Mouse (Mus musculus) kidney, embryonic 16.5 days (tissue): ENCODE measurements around the gene Slc44a5. TPM values are rescaled to one million over a fixed set of nuclear protein-coding genes. Genes with fewer than 3 reads are reported as not detected.
A peak's percentile ranks its signal among the peaks of the same experiment; 100 is the strongest.

Experiments used
- ATAC-seq: fragments of 200-750 bp; cut with Nextera tagmentation; 2 replicates; pipeline ENCODE4 v1.8.0; 2017; ENCODE audit warnings: moderate TSS enrichment; ENCODE audit not compliant: low FRiP score, low TSS enrichment
- H3K27ac ChIP-seq: fragments of 300-500 bp; sonication (generic); 2 replicates; pipeline ENCODE4 v1.5.1; 2014; ENCODE audit warnings: low read length
- H3K27me3 ChIP-seq: fragments of 300-500 bp; sonication (generic); 2 replicates; pipeline ENCODE4 v1.6.1; 2014; ENCODE audit warnings: low read length, control low read depth, mixed read lengths; ENCODE audit not compliant: insufficient read depth
- H3K36me3 ChIP-seq: fragments of 300-500 bp; sonication (generic); 2 replicates; pipeline ENCODE4 v1.6.1; 2014; ENCODE audit warnings: low read length, control low read depth, mixed read lengths; ENCODE audit not compliant: insufficient read depth
- H3K4me1 ChIP-seq: fragments of 300-500 bp; sonication (generic); 2 replicates; pipeline ENCODE4 v1.6.1; 2014; ENCODE audit warnings: low read length, control low read depth, mixed read lengths; ENCODE audit not compliant: insufficient read depth
- H3K4me2 ChIP-seq: fragments of 300-500 bp; sonication (generic); replicated peaks from 2 replicates; pipeline ENCODE4 v1.6.1; 2014; ENCODE audit warnings: low read depth, low read length
- H3K4me3 ChIP-seq: fragments of 300-500 bp; sonication (generic); 2 replicates; pipeline ENCODE4 v1.5.1; 2014; ENCODE audit warnings: mild to moderate bottlenecking, low read length
- H3K9ac ChIP-seq: fragments of 300-500 bp; sonication (generic); replicated peaks from 2 replicates; pipeline ENCODE4 v1.6.1; 2014; ENCODE audit warnings: low read length
- H3K9me3 ChIP-seq: fragments of 300-500 bp; sonication (generic); 2 replicates; pipeline ENCODE4 v1.6.1; 2016; ENCODE audit warnings: low read length, control low read depth
- WGBS: fragments of 180-500 bp; shearing (Covaris S2); extraction: QIAGEN DNeasy Blood & Tissue Kit; methylation state at CpG from one replicate; pipeline ENCODE4 v1.1.7; 2014; 5-methylcytosine and 5-hydroxymethylcytosine counted together
- polyA plus RNA-seq: library from polyadenylated mRNA; unstranded; fragments of >200 nt; fragmentation: Nextera tagmentation; extraction: Ambion mirVana; gene quantifications from 2 replicates; pipeline ENCODE4 v1.2.1, GENCODE M21; 2015

Gene Slc44a5
- polyA plus RNA-seq = 0.53 and 0.65 TPM in 2 replicates

- ATAC-seq = peak; percentile 78
- under 1% methylated on average over 65 of the region's 66 CpGs for WGBS
- Histone ChIP-seq H3K9ac (peak within 1 kb of the TSS; percentile 59), H3K4me3 (peak within 1 kb of the TSS; percentile 55), H3K36me3 (no peaks in the 10 kb centered on the region), H3K9me3 (no peaks in the 10 kb centered on the region), H3K27ac (no peak within 1 kb of the TSS), H3K4me2 (peak within 1 kb of the TSS; percentile 96), H3K4me1 (peaks cover 8% of the 10 kb centered on the region; the same call in 1 of the 2 replicates), H3K27me3 (peaks cover 44% of the 10 kb centered on the region)
Observed at GRCm38 (mm10) chr3:153973171-153973948, at the start of gene Slc44a5. Gene Slc44a5, plus strand, starts transcription at chr3:153973436.

GRCm38 (mm10) chr3:153926333-153926732 is 46.9 kb upstream of the Slc44a5 start:
- WGBS = 92% methylated on average over 7 of the region's 7 CpGs
- no peaks in the 10 kb centered on the region for H3K27me3 ChIP-seq
- no peak overlapping the region for H3K4me3 ChIP-seq
- no peaks in the 10 kb centered on the region for H3K9me3 ChIP-seq
- H3K4me1 ChIP-seq = no peaks in the 10 kb centered on the region
- H3K9ac ChIP-seq = no peak overlapping the region
- no peak overlapping the region for H3K27ac ChIP-seq
- no peak overlapping the region for H3K4me2 ChIP-seq
- no peak for ATAC-seq
- peaks cover 50% of the 10 kb centered on the region for H3K36me3 ChIP-seq

- H3K4me2 ChIP-seq = no peak overlapping the region
- ATAC-seq = no peak
- no peaks in the 10 kb centered on the region for H3K27me3 ChIP-seq
- H3K4me3 ChIP-seq = no peak overlapping the region
- H3K27ac ChIP-seq = no peak overlapping the region
- H3K36me3 ChIP-seq = peaks cover 61% of the 10 kb centered on the region
- H3K9ac ChIP-seq = no peak overlapping the region
- 92% methylated on average over 11 of the region's 11 CpGs for WGBS
- no peaks in the 10 kb centered on the region for H3K9me3 ChIP-seq
- H3K4me1 ChIP-seq = no peaks in the 10 kb centered on the region
Observed at GRCm38 (mm10) chr3:153929526-153929925, 43.7 kb upstream of the Slc44a5 start.

GRCm38 (mm10) chr3:153932461-153932860 is 40.8 kb upstream of the Slc44a5 start:
- Histone ChIP-seq H3K4me3 (no peak overlapping the region), H3K4me2 (no peak overlapping the region), H3K36me3 (peaks cover 69% of the 10 kb centered on the region), H3K27ac (no peak overlapping the region), H3K9ac (no peak overlapping the region), H3K27me3 (no peaks in the 10 kb centered on the region), H3K4me1 (no peaks in the 10 kb centered on the region), H3K9me3 (no peaks in the 10 kb centered on the region)
- ATAC-seq = no peak
- 91% methylated on average over 5 of the region's 5 CpGs for WGBS

GRCm38 (mm10) chr3:153935878-153936277 is 37.4 kb upstream of the Slc44a5 start:
- Histone ChIP-seq H3K9ac (no peak overlapping the region), H3K4me3 (no peak overlapping the region), H3K9me3 (no peaks in the 10 kb centered on the region), H3K4me2 (no peak overlapping the region), H3K4me1 (0 out of 2 replicates have a peak, but pooled peaks cover 5% of the 10 kb centered on the region), H3K36me3 (peaks cover 64% of the 10 kb centered on the region), H3K27me3 (no peaks in the 10 kb centered on the region), H3K27ac (no peak overlapping the region)
- 75% methylated on average over 9 of the region's 9 CpGs for WGBS
- no peak for ATAC-seq

- Histone ChIP-seq H3K4me3 (no peak overlapping the region), H3K4me2 (no peak overlapping the region), H3K9me3 (no peaks in the 10 kb centered on the region), H3K36me3 (peaks cover 55% of the 10 kb centered on the region), H3K4me1 (0 out of 2 replicates have a peak, but pooled peaks cover 5% of the 10 kb centered on the region), H3K27me3 (no peaks in the 10 kb centered on the region), H3K9ac (no peak overlapping the region), H3K27ac (no peak overlapping the region)
- WGBS = 84% methylated on average over 17 of the region's 17 CpGs
- no peak for ATAC-seq
Observed at GRCm38 (mm10) chr3:153937116-153937810, 36.0 kb upstream of the Slc44a5 start.

- WGBS = 90% methylated on average over 8 of the region's 8 CpGs
- peaks cover 15% of the 10 kb centered on the region for H3K4me1 ChIP-seq
- no peak overlapping the region for H3K27ac ChIP-seq
- H3K9me3 ChIP-seq = no peaks in the 10 kb centered on the region
- H3K36me3 ChIP-seq = peaks cover 34% of the 10 kb centered on the region
- no peak for ATAC-seq
- H3K4me2 ChIP-seq = no peak overlapping the region
- no peak overlapping the region for H3K9ac ChIP-seq
- H3K4me3 ChIP-seq = no peak overlapping the region
- no peaks in the 10 kb centered on the region for H3K27me3 ChIP-seq
Observed at GRCm38 (mm10) chr3:153940021-153940420, 33.2 kb upstream of the Slc44a5 start.

- Histone ChIP-seq H3K9ac (no peak overlapping the region), H3K4me3 (no peak overlapping the region), H3K4me2 (no peak overlapping the region), H3K9me3 (no peaks in the 10 kb centered on the region), H3K36me3 (peaks cover 30% of the 10 kb centered on the region), H3K4me1 (peaks cover 19% of the 10 kb centered on the region), H3K27me3 (no peaks in the 10 kb centered on the region), H3K27ac (no peak overlapping the region)
- no peak for ATAC-seq
- WGBS = 93% methylated on average over 9 of the region's 9 CpGs
Observed at GRCm38 (mm10) chr3:153940486-153940885, 32.8 kb upstream of the Slc44a5 start.

- Histone ChIP-seq H3K27ac (no peak overlapping the region), H3K27me3 (no peaks in the 10 kb centered on the region), H3K4me3 (no peak overlapping the region), H3K36me3 (peaks cover 26% of the 10 kb centered on the region), H3K9me3 (no peaks in the 10 kb centered on the region), H3K9ac (no peak overlapping the region), H3K4me1 (peaks cover 19% of the 10 kb centered on the region), H3K4me2 (no peak overlapping the region)
- 94% methylated on average over 13 of the region's 13 CpGs for WGBS
- no peak for ATAC-seq
Observed at GRCm38 (mm10) chr3:153941613-153942012, 31.6 kb upstream of the Slc44a5 start.
